Mouse (Mus musculus): ENCODE data around the gene Slc25a27. TPM values are rescaled to one million over a fixed set of nuclear protein-coding genes. Genes with fewer than 3 reads are reported as not detected.

Gene Slc25a27
- total RNA-seq, 2 experiments from 2014 or later, result 1.6 to 2.2 TPM

DNA sequence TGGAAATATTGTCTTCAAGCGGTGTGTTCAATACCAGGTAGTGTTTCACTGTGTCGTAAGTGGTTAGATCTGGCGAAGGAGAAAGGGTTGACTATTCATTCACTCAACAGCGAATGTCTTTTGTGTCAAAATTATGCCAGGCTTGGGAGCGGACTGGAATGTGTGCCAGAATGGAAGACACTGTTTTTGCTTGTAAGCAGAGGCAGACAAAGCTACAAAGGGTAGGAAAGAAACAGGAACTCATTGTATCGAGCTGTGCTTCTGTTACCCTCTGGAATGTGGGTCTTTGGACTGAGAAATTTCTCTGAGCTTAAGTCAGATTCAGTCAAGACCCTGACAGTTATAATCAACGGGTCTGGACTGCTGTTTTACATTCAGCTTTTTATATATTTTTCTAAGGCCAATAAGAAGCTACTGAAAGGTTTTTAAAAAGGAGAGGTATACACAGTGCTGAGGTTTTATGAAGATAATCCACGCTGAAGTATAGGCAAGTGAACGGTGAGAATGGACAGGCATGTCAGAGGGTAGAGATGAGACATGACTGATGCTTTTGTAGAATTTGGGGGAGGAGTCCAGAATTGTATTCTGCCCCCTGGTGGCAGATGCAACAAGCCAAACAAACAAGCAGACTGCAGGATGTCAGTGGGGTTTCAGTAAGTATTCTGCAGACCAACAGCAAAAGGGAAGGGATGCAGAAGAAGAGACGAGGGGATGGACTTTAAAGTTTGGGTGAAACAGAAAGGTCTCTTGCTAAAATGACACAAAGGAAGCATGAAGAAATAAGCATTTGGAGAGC lies 17.2 kb downstream of the Slc25a27 start:
- no peak for ATAC-seq (ENCODE audit: poor library complexity, severe bottlenecking)

DNA sequence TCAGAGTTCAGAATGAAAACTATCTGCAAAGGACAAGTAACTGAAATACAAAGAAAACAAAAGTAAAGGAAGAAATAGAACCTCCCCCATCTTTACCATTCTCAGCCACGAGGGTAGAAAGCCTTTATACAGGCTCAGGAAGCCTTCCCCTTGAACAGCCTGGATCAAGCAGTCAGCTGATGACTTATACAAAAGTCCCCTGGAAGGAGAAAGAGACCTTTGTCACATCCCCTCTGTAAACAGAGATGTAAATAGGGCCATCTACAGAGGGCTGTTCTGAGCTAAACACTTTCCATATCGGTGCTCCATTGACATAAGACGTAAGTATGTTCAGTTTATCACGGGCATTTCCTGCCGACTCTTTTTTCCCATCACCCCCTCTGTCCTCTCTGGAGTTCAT lies 20.1 kb downstream of the Slc25a27 start:
- ATAC-seq (ENCODE audit: poor library complexity, severe bottlenecking), result no peak

DNA sequence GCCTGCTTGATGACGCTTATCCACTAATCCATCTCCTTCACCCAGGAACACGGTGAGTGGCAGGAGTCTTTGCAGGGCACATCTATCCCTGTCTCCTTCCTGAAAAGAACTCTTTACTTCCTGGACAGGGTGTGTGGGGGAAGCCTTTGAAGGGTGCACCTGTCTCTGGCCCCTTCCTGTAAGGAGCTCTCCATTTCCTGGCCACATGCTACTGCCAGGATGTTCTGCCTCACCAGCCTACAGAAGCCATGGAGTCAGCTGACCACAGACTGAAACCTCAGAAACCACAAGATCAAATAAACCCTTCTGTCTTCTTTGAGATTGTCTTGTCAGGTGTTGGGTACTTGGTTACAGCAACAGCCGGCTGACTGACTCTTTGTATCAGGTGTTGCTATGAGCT lies 21.9 kb downstream of the Slc25a27 start:
- no peak for ATAC-seq (ENCODE audit: poor library complexity, severe bottlenecking)

DNA sequence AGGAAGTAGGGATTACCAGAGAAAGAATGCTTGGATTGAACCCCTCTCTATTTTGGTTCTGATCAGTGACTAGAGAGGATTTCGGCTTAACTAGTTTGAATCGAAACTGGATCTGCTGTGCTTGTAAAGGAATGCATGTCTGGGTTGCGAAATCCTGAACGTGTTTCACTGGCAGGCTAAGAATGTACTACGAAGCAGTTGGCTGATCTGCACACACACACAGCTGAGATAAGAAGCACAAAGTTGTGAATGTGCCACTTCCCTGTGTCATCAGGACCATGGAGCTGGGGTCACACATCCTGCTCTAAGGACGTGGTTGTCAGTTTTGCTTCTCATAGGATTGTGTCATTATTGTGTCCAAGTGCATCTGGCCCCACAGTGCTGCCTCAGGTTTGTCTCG lies 22.6 kb downstream of the Slc25a27 start:
- ATAC-seq (ENCODE audit: poor library complexity, severe bottlenecking), result no peak

DNA sequence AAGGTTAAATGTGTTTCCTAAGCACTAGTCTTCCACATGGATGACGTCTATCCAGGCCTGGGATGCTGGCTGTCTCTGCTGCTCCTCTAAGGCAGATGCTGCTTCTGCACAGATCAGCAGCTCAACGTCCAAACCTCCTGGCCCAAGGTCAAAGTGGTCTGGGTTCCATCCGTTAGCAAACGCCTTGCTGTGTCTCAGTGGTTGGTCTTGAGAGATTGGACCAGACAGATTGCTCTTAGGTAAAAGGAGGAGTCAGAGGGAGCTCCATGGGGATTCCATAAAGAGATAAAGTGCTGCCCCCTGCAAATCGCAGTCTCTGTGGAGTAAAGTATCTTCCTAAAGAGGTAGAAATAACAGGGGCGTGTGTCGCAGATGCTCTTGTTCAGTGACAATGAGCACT lies 23.8 kb downstream of the Slc25a27 start:
- ATAC-seq (ENCODE audit: poor library complexity, severe bottlenecking), result no peak

DNA sequence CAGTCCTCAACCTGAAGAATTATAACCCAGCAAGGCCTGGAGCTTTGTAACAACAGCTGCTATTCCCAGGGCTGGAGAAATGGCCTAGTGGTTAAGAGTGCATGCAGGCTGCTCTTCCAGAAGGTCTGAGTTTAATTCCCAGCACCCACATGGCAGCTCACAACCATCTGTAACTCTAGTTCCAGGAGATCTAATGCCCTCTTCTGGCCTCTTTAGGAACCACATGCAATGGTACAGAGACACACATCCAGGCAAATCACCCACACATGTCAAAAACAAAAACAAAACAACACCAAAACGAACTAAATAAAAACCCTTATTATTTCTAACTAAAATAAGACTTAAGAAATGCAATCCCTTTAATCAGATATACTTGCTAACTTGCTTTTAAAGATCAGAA lies 26.2 kb downstream of the Slc25a27 start:
- ATAC-seq (ENCODE audit: poor library complexity, severe bottlenecking), result no peak

DNA sequence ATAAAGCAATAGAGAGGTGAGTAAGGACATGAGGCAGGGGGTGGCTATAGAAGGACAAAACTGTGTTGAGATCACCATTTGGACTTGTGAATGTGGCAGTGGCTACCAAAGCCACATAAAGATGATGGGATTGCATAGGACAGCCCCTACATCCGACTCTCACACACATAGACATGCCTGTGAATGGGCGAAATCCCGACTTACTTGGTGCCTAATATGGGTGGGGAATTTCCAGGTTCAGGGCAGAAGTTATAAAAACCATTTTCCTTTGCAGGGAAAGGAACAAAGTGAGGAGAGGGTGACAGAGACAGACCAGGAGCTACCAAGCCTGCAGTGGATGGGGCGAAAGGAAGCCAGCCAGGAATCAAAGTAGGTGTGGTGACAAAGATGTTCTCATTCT lies 29.9 kb downstream of the Slc25a27 start:
- ATAC-seq (ENCODE audit: poor library complexity, severe bottlenecking), result no peak

DNA sequence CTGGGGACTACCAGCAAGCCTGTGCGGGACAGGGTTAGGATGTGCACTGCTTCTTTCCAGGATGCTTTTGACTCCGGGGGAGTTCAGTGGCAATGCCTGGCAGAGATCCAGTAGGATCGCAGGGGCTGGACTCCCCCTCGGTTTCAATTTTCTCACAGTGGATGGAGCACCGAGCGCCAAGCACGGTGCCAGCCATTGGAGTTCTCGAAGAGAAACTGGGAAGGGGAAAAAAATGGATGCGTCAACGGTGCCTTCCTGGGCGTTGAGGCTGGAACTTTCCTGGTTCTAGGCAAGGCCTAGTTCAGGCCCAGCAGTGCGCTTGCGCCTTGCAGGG lies 36.6 kb downstream of the Slc25a27 start:
- ATAC-seq (ENCODE audit: poor library complexity, severe bottlenecking), result no peak

DNA sequence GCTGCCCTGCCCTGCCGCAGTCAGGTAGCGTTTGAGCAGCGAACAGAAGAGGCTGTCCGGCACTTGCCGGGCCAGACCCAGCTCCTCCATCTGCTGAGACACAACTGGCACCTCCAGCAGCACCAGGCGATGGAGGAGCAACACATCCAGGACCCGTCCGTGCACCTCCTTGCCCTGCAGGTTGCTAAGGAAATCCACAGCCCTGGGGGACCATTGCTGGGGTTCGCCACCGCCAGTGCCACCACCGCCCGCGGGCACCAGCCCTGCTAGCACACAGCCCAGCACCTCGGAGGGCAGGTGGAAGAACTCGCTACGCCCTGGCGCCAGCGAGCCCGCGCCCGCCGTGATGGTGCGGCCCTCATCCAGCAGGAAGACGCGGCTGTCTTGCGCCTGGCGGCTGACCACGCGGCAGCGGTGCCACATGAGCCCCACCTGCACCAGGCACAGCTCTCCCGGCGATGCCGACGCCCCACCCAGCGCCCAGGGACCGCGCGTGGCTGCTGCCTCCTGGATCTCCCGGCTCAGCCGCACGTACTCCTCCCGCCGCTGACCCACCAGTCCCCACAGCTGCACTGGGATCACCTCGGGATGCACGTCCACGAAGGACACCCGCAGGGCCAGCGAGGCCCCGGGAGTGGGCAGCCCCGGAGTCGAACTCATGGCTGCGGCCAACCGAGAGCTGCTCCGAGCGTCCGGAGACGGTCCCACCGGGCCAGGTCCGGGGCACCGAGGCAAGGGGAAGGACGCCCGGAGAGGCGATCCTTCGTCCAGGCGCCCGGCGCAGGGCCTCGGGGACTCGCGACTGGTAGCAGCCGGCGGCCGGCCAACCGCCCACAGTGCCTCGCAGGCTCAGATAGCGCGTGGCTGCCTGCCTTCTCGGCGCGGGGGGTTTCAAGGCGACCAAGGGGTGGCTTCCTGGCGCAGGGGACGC lies 37.3 kb downstream of the Slc25a27 start, which contains the start of gene Tdrd6:
Gene Tdrd6, minus strand, starts transcription at position 804 of the 931 bp plus-strand sequence.
- no peak for ATAC-seq (ENCODE audit: poor library complexity, severe bottlenecking)

DNA sequence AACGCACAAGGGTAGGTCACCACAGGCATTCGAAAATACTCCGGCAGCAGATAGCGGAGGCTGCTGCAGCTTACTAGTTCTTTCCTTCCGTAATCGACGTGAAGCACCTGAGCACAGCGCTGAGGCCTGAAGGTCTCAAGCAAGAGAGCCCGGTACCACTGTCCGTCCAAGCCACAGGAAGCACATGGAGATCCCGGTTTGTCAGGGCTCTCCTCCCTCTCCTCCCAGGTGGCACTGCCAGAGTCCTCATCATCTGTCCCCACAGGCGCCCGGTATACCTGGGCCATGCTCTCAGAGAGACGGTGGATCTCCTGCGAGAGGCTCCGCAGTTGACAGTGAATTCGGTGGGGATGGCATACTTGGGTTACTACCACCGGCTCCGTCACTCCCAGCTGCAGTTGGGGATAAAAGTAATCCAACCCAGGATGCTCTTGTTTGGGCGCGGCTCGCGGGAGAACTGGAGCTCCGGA lies 38.0 kb downstream of the Slc25a27 start:
- ATAC-seq (ENCODE audit: poor library complexity, severe bottlenecking), result no peak

DNA sequence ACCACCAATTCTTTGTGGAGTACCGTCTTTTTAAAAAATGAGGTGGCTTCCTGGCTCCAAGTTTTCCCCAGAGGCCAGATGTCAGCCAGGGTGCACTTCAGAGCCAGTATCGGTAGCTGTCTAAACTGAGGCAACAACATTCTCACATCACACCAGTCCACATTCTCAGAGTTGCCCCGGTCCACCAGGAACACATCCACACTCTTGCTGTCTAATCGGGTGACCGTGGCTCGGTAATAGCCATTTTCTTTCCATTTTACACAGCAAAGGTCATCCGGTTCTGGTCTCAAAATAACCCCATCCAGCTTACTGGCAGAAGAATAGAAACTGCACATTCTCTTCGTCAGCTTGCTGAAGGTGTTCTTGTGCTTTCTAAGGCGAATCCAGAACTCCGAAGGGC lies 38.8 kb downstream of the Slc25a27 start:
- ATAC-seq (ENCODE audit: poor library complexity, severe bottlenecking), result no peak

DNA sequence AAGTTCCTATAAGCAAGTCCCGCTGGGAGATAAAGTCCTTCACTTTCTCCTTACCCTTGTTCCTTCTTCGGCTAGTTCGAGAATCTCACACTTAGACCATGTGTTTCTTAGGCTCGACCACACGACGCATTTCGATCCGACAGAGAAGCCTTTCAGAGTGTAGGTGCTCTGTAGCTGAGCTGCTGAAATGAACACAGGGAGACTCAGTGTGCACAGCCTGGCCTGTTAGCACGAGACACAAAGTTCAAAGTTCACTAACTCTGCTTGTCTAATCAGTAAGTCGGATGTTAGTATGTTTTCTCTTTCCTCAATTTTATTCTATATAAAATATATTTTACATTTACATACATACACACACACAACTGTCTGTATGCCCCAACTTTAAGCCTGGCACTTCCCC lies 44.9 kb downstream of the Slc25a27 start:
- ATAC-seq (ENCODE audit: poor library complexity, severe bottlenecking), result no peak

DNA sequence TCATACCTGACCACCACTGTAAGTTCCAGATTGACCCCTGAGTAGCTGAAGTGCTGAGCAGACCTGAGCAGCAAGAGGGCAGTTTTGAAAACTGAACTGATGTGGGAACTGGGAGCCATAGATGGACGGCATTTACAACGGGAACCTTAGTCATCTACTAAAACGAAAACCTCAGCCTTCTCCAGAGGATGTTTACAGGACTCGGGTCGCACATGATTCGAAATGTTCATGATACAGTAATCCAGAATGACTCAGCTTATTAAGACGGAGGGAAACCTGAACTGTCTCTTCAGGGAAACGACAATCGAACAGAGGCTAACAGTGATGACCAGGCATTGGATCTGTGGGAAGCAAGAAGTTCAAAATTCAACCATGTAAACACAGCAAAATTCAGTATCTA lies 47.9 kb downstream of the Slc25a27 start:
- ATAC-seq (ENCODE audit: poor library complexity, severe bottlenecking), result no peak

DNA sequence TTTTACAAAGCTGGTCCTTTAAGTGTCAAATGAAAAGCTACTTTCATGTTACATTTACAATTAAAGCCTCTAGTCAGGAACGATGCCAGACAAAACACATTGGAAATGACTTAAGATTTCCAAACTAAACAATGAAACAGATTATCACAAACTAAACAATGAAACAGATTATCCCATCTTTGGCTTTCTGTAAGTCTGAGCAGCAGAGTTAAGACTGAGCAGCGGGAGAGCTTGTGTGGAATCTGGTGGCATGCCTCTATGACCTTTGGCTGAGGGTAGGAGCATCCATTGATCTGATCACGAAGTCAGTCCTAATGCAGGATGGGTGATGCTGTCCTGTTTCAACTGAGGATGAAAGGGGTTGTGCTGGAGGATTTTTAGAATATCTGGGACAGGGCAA lies 54.8 kb downstream of the Slc25a27 start:
- ATAC-seq (ENCODE audit: poor library complexity, severe bottlenecking), result no peak

DNA sequence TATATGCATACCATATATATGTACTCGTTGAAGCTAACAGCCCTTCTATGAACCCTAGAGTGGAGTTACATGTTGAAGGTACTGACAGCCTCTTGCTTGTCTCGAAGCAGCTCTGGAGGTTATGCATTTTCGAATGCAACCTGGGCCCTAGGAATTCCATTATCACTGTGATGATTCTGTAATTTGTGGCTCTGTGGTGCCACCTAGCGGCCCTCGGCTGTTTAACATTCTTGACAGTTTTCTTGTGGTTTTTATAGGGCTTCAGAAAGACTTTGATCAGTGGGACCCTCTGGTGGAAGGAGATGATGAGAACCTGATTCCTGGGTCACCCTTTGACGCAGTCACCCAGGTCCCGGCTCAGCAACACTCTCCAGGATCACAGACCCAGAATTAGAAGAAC lies 55.4 kb downstream of the Slc25a27 start:
- ATAC-seq (ENCODE audit: poor library complexity, severe bottlenecking), result peak; percentile 61

DNA sequence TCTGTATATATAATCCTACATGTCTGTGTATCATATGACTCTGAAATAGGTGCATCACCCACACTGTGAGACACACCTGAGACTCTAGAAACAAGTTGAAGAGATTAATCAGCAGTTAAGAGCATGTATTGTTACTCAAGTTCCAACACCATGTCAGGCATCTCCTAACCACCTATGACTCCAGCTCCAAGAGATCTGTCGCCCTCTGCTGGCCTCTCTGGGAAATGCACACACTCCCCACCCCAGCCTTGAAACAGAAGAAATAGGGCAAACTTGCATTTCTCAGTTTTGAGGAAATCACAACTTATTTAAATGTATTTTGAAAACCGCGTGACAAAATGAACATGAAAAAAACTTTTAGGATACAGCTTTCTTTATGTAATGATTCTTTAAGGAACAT lies 60.3 kb downstream of the Slc25a27 start:
- ATAC-seq (ENCODE audit: poor library complexity, severe bottlenecking), result peak; percentile 98

DNA sequence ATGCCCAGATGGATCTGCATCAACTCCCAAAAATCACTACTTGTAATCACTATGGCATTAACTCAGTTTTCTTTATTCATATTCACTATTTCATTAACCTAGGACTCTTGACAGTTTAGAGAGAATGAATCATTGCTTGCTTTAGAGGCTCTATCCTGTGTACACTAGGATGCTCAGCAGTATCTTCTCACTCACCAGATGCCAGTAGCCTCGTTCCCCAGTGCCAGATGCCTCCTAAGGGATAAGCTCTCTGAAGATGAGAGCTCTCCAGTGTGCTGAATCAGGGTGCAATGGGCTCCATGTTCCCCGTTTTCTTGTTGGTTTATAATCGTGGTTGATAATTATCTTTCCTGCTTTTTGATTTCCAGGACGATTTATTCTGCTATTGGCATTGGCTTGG lies 68.3 kb downstream of the Slc25a27 start:
- ATAC-seq (ENCODE audit: poor library complexity, severe bottlenecking), result no peak

DNA sequence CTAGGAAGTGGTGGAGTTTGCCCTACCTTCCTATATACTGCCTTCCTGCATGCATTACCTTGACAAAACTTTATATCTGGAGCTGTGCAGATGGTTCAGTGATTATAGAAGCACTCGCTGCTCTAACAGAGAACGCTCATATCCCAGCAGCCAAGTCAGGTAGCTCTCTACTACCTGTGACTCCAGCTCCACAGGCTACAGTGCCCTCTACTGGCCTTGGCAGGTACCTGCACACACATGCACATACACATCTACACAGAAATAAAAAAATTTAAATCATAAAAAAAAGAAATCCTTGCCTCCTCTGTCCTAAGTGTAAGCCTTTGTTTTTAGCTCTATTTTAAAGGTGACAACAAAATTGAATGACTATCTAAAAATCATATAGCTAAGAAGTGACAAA lies 69.3 kb downstream of the Slc25a27 start:
- no peak for ATAC-seq (ENCODE audit: poor library complexity, severe bottlenecking)

DNA sequence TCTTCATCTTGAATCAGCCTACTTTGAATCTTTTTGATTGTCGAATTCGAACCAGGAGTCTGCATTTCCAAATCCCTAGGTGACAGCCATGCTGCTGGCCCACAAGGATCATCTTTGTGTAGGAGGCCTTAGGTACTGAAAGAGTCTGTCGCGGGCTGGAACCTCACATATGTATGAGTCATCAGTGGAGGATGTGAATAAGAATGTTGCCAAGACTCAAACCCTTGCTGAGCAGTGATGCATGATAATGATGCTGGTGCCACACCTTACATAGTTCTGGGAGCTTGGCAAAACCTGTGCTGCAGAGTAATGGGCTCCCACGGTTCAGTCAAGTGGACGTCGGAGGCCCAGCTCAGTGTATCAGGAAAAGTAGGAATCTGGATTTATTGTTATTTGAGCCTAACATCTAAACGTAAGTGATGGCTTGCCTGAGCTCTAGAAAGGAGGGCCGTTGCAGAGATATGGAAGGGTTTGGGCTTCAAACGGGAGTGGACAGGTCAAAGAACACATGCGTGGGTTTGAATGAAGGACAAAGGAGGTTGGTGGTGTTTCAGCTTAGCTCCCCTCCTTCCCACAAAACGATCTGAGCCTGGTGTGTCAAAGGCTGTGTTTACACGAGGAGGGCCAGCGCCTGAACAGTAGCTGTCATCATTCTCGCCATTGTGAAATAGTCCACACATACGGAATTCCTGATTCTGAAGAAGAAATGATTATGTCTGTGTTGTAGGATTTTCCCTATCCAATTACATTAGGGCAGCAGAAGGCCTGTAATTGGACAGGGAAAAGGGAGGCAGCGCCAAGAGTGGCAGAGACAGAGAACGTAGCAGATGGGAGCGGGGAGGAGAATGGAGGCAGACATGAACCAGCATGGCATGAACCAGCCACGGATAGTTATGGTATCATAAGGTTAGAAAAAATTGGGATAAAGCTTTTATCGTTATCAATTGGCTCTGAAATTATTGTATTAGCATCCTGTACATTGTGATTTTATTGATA lies 74.4 kb downstream of the Slc25a27 start:
- ATAC-seq (ENCODE audit: poor library complexity, severe bottlenecking), result no peak
